Mouse (Mus musculus) E14TG2a.4 (cell line): Measurements from ENCODE around the gene Idua.

Source experiments
- CTCF ChIP-seq: conservative IDR thresholded peaks from 2 replicates; pipeline ENCODE4 v1.5.1; 2014; ENCODE audit warnings: low read length
- NANOG ChIP-seq: IDR thresholded peaks from 2 replicates; pipeline ENCODE4 v1.6.1; 2014; ENCODE audit warnings: borderline replicate concordance, low read length, mixed read lengths
- POU5F1 ChIP-seq: IDR thresholded peaks from 2 replicates; pipeline ENCODE4 v1.6.1; 2014; ENCODE audit warnings: low read length, borderline replicate concordance

- TF ChIP-seq CTCF, result no peak
- TF ChIP-seq NANOG, result peak; percentile 37; the same call in 1 of the 2 replicates
- TF ChIP-seq POU5F1, result peak; percentile 56; the same call in 1 of the 2 replicates
These were observed 8.3 kb downstream of the Idua start for GRCm38 (mm10) chr5:108668387-108668932.
